Mouse (Mus musculus): ENCODE data around the gene 1700011M02Rik.
"Not testable (repeated sequence)": the region's sequence is repeated elsewhere in the genome, so short reads cannot be mapped to it uniquely, and the experiment has no call there.

GRCm38 (mm10) chrX:102950136-102950535 is 41.4 kb downstream of the 1700011M02Rik start:
- not testable (repeated sequence) for TF ChIP-seq CTCF (IDR thresholded peaks at IDR 0.05; ENCODE audit: control insufficient read depth, insufficient read depth, insufficient read length); USF1 (IDR thresholded peaks at IDR 0.05; ENCODE audit: low read depth)
